Mouse (Mus musculus): ENCODE measurements around the gene Atxn7l3. TPM values are rescaled to one million over a fixed set of nuclear protein-coding genes. Genes with fewer than 3 reads are reported as not detected.

Atxn7l3 gene
- polyA plus RNA-seq, 1 experiment from 2014 or later: 11.8 TPM

GRCm38 (mm10) chr11:102266631-102267355, 29.6 kb downstream of the Atxn7l3 start:
- no peaks in the 10 kb centered on the region for H3K9me3 ChIP-seq
- no peak overlapping the region for H3K4me3 ChIP-seq (replicated peaks)
- peaks cover 3% of the 10 kb centered on the region; the same call in 1 of the 2 replicates for H3K4me1 ChIP-seq (replicated peaks)
- WGBS: 82% methylated on average over 8 of the region's 8 CpGs
- no peak; the same call in 1 of the 2 replicates for ATAC-seq
- no peaks in the 10 kb centered on the region for H3K36me3 ChIP-seq
- H3K9ac ChIP-seq: no peak overlapping the region
- no peak overlapping the region for H3K4me2 ChIP-seq (replicated peaks)
- no peak overlapping the region for H3K27ac ChIP-seq
- H3K27me3 ChIP-seq (replicated peaks): no peaks in the 10 kb centered on the region

GRCm38 (mm10) chr11:102265816-102266215, 30.6 kb downstream of the Atxn7l3 start:
- Histone ChIP-seq H3K27ac (no peak overlapping the region), H3K4me3 (replicated peaks) (no peak overlapping the region), H3K4me2 (replicated peaks) (no peak overlapping the region), H3K9me3 (no peaks in the 10 kb centered on the region), H3K4me1 (replicated peaks) (peaks cover 3% of the 10 kb centered on the region; the same call in 1 of the 2 replicates), H3K27me3 (replicated peaks) (no peaks in the 10 kb centered on the region), H3K36me3 (no peaks in the 10 kb centered on the region), H3K9ac (no peak overlapping the region)
- ATAC-seq: no peak
- 59% methylated on average over 14 of the region's 14 CpGs for WGBS

- no peak overlapping the region for H3K9ac ChIP-seq
- no peak overlapping the region for H3K4me2 ChIP-seq (replicated peaks)
- 0 out of 2 replicates have a peak, but pooled peaks cover 7% of the 10 kb centered on the region for H3K36me3 ChIP-seq
- 91% methylated on average over 7 of the region's 7 CpGs for WGBS
- peaks cover 3% of the 10 kb centered on the region; the same call in 1 of the 2 replicates for H3K4me1 ChIP-seq (replicated peaks)
- no peaks in the 10 kb centered on the region for H3K9me3 ChIP-seq
- no peaks in the 10 kb centered on the region for H3K27me3 ChIP-seq (replicated peaks)
- ATAC-seq: no peak
- H3K4me3 ChIP-seq (replicated peaks): no peak overlapping the region
- no peak overlapping the region for H3K27ac ChIP-seq
Observed at GRCm38 (mm10) chr11:102263211-102263610, 33.2 kb downstream of the Atxn7l3 start.

DNA sequence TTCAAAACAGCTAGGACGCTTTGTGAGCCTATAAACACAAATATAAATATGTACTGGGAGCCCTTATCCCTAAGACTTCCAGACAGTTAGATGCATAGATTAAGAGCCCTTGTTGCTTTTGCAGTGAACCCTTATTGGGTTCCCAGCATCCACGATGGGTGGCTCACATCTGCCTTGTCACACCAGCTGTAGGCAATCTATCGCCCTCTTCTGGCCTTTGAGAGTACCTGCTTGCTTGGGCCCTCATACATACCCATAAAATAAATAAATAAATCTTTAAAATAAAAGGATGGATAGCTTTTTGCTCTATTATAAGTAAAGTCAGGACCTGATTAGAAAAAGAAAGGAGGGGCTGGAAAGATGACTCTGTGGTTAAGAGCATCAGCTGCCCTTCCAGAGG, 37.9 kb downstream of the Atxn7l3 start:
- Histone ChIP-seq H3K4me3 (replicated peaks) (no peak overlapping the region), H3K4me2 (replicated peaks) (no peak overlapping the region), H3K9ac (no peak overlapping the region), H3K4me1 (replicated peaks) (no peaks in the 10 kb centered on the region), H3K9me3 (no peaks in the 10 kb centered on the region), H3K27ac (no peak overlapping the region), H3K27me3 (replicated peaks) (no peaks in the 10 kb centered on the region), H3K36me3 (peaks cover 20% of the 10 kb centered on the region; the same call in 1 of the 2 replicates)
- 89% methylated on average over 3 of the region's 3 CpGs for WGBS
- no peak for ATAC-seq

DNA sequence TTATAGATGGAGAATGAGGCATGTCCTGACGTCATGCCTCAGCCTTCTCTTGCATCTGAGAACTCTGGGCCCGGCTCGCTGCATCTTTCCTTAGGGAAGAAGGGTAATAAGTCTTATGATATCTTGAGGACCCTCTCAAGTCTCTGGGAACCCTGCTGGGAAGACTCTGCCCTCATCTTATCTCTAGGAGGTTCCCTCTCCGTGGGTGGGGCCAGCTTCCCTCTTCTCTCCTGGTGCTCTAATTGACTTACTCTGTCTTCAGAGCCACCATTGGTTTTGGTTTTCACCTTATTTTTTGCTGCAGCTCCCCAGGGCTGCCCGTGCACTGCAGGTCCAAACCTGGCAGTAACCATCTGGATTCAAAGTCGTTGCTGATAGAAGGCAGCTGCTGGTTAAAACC, 38.3 kb downstream of the Atxn7l3 start:
- 83% methylated on average over 6 of the region's 6 CpGs for WGBS
- H3K36me3 ChIP-seq: peaks cover 20% of the 10 kb centered on the region; the same call in 1 of the 2 replicates
- H3K9ac ChIP-seq: no peak overlapping the region
- H3K27me3 ChIP-seq (replicated peaks): no peaks in the 10 kb centered on the region
- H3K27ac ChIP-seq: no peak overlapping the region
- no peak overlapping the region for H3K4me3 ChIP-seq (replicated peaks)
- no peaks in the 10 kb centered on the region for H3K4me1 ChIP-seq (replicated peaks)
- no peak for ATAC-seq
- no peak overlapping the region for H3K4me2 ChIP-seq (replicated peaks)
- no peaks in the 10 kb centered on the region for H3K9me3 ChIP-seq

- H3K9ac ChIP-seq: no peak overlapping the region
- H3K4me3 ChIP-seq (replicated peaks): no peak overlapping the region
- H3K27ac ChIP-seq: no peak overlapping the region
- H3K4me2 ChIP-seq (replicated peaks): no peak overlapping the region
- no peaks in the 10 kb centered on the region for H3K4me1 ChIP-seq (replicated peaks)
- no peaks in the 10 kb centered on the region for H3K27me3 ChIP-seq (replicated peaks)
- no peaks in the 10 kb centered on the region for H3K9me3 ChIP-seq
- peaks cover 20% of the 10 kb centered on the region; the same call in 1 of the 2 replicates for H3K36me3 ChIP-seq
- no peak; the same call in 1 of the 2 replicates for ATAC-seq
- 51% methylated on average over 9 of the region's 9 CpGs for WGBS
Observed at GRCm38 (mm10) chr11:102257514-102257913, 38.9 kb downstream of the Atxn7l3 start.

DNA sequence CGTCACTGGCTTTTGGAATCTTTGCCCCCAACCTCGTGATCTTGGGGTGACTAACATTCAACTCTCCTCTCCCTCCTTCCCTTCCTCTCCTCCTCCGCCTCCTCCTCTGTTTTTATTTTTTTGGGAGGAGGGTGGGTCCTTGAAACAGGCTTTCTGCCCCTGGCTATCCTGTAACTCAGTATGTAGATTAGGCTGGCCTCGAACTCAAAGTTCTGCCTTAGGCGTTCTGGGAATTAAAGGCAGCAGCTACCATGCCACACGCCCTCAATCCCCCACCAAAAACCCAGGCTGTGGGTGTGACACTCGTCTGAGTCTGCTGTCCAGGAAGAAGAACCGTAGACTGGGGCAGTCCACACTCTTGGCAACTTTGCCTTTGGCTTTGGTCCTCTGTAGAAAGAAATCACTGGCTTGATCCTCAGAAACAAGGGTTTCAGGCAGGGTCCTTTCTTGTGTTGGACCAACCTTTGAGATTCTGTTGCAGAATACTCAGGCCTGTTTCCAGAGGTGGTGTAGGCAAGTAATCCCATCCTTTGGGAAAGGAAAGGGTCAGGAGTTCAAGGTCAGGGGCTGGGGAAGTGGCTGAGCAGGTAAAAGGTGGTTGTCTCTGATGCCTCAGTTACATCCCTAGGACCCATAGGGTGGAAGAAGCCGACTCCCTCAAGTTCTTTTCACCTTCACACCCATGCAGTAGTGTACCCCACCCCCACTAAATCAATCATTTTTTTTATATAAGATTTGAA, 46.9 kb downstream of the Atxn7l3 start:
- ATAC-seq: no peak; the same call in 1 of the 2 replicates
- no peak overlapping the region for H3K27ac ChIP-seq

DNA sequence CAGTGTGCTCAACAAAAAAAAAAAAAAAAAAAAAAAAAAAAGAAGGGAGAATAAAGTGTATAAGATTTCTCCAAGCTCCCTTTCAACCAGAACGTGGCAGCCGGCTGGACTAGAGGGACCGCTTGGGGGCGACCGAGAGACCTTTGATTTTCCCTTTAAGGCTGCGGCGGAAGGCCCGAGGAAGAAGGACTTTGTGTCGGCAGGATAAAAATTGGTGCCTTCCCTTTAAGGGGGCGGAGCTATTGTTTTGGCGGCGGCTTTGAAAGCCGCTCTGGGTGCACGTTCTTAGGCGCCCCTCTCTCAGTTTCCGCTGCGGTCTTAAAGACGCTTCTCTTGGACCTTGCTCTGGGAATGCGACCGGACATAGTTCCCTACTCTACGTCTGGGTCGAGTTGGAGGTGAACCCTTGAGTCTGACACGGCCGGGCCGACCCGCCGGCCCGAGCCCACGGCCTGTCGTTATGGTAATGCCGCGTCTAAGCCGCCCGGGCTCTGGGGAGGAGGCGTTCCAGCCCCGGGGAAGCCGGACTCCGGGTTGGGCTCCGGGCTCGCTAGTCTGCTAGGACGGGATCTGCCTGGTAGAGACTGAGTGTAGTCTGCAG, 47.7 kb downstream of the Atxn7l3 start, which contains the start of gene BC030867:
TSS of gene BC030867 (plus strand) at position 253 of the 601 bp plus-strand sequence.
- peak; percentile 69 for ATAC-seq
- peak within 1 kb of the TSS; percentile 90 for H3K4me2 ChIP-seq (replicated peaks)
- H3K27ac ChIP-seq: peak within 1 kb of the TSS; percentile 48; the same call in 1 of the 2 replicates
- peaks cover 21% of the 10 kb centered on the region for H3K4me1 ChIP-seq (replicated peaks)
- H3K9ac ChIP-seq: peak within 1 kb of the TSS; percentile 68
- no peaks in the 10 kb centered on the region for H3K36me3 ChIP-seq
- H3K4me3 ChIP-seq (replicated peaks): peak within 1 kb of the TSS; percentile 73
- no peaks in the 10 kb centered on the region for H3K27me3 ChIP-seq (replicated peaks)
- H3K9me3 ChIP-seq: no peaks in the 10 kb centered on the region
- WGBS: under 1% methylated on average over 41 of the region's 41 CpGs

More for the DNA sequence above, 46.9 kb downstream of the Atxn7l3 start:
- H3K36me3 ChIP-seq: no peaks in the 10 kb centered on the region
- H3K9me3 ChIP-seq: no peaks in the 10 kb centered on the region
- H3K4me3 ChIP-seq (replicated peaks): peak overlapping the region; percentile 73
- 11% methylated on average over 9 of the region's 9 CpGs for WGBS
- H3K9ac ChIP-seq: peak overlapping the region; percentile 68
- H3K27me3 ChIP-seq (replicated peaks): no peaks in the 10 kb centered on the region
- peak overlapping the region; percentile 90 for H3K4me2 ChIP-seq (replicated peaks)
- H3K4me1 ChIP-seq (replicated peaks): peaks cover 21% of the 10 kb centered on the region

DNA sequence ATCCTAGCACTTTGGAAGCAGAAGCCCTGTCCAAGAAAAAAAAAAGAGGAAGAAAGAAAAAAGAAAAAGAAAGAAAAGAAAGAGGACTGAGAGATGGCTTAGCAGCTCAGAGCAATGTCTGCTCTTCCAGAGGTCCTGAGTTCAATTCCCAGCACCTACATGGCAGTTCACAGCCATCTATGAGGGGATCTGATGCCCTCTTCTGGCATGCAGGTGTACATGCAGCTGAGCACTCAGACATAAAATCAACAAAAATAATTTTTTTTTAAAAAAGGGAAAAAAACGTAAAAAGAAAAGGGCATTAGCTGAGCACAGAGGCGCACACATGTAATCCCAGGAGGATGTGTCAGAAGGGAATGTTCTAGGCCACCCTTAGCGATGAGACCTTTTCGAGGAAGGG, 49.6 kb downstream of the Atxn7l3 start:
- no peak for ATAC-seq
- Histone ChIP-seq H3K9me3 (no peaks in the 10 kb centered on the region), H3K36me3 (no peaks in the 10 kb centered on the region), H3K27me3 (replicated peaks) (no peaks in the 10 kb centered on the region), H3K4me1 (replicated peaks) (peaks cover 21% of the 10 kb centered on the region), H3K27ac (no peak overlapping the region), H3K4me2 (replicated peaks) (no peak overlapping the region), H3K4me3 (replicated peaks) (no peak overlapping the region), H3K9ac (no peak overlapping the region)
- WGBS: 84% methylated on average over 4 of the region's 4 CpGs

DNA sequence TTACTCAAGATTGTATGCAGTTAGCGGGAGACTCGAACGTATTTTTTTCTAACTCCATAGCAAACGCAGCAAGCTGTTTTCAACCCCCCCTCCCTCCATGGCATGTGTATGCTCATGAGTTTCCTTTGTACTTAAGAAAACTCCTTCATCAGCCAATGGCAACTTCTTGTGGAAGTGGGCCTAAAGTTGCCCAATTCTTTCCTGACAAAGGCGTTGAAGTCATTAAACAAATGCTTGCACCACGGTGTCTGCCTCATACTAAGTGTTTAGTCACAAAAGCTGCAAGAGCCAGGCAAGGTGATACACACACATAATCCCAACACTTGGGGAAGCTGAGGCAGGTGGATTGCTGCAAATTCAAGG, 50.2 kb downstream of the Atxn7l3 start:
- Histone ChIP-seq H3K9ac (no peak overlapping the region), H3K27ac (peak overlapping the region; percentile 49), H3K27me3 (replicated peaks) (no peaks in the 10 kb centered on the region), H3K4me3 (replicated peaks) (no peak overlapping the region), H3K4me1 (replicated peaks) (peaks cover 21% of the 10 kb centered on the region), H3K36me3 (no peaks in the 10 kb centered on the region), H3K4me2 (replicated peaks) (no peak overlapping the region), H3K9me3 (no peaks in the 10 kb centered on the region)
- no peak for ATAC-seq
- 66% methylated on average over 6 of the region's 6 CpGs for WGBS

- H3K36me3 ChIP-seq: no peaks in the 10 kb centered on the region
- peaks cover 21% of the 10 kb centered on the region for H3K4me1 ChIP-seq (replicated peaks)
- H3K27me3 ChIP-seq (replicated peaks): no peaks in the 10 kb centered on the region
- peak overlapping the region; percentile 79 for H3K4me2 ChIP-seq (replicated peaks)
- H3K9ac ChIP-seq: peak overlapping the region; percentile 46
- H3K9me3 ChIP-seq: no peaks in the 10 kb centered on the region
- 33% methylated on average over 14 of the region's 14 CpGs for WGBS
- peak overlapping the region; percentile 49 for H3K27ac ChIP-seq
- no peak; the same call in 1 of the 2 replicates for ATAC-seq
- H3K4me3 ChIP-seq (replicated peaks): peak overlapping the region; percentile 35
Observed at GRCm38 (mm10) chr11:102245581-102246272, 50.7 kb downstream of the Atxn7l3 start.
